Mouse (Mus musculus) lung, postnatal 0 days (tissue): ENCODE measurements around the gene Kyat1.

ENCODE experiments used
- CTCF ChIP-seq: IDR thresholded peaks from 2 replicates; pipeline ENCODE4 v1.5.1; 2016; ENCODE audit warnings: antibody characterized with exemption, mild to moderate bottlenecking
- EP300 ChIP-seq: IDR thresholded peaks from 2 replicates; pipeline ENCODE4 v1.6.1; 2016; ENCODE audit warnings: antibody characterized with exemption, mild to moderate bottlenecking, control low read depth

DNA sequence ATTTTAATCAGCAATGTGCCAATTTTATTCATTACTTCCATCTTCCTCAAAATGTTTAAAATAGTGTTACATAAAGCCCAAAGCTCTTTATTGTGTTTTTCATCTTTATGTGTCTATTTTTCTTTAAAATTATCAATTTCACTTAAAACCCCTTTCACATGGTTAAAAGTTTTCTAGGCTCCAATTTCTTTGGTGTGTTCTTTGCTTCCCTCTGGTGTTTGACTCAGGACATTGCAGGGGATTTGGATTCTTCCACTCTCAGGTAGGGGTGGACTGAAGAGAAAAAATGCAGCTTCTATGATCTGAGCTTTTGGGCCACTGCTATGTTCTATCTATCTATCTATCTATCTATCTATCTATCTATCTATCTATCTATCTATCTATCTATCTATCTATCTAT is 43.8 kb downstream of the Kyat1 start:
- no peak for TF ChIP-seq EP300
- TF ChIP-seq CTCF = peak; percentile 85
